Mouse (Mus musculus): ENCODE results near the gene Mettl6.

The Mettl6 gene

DNA sequence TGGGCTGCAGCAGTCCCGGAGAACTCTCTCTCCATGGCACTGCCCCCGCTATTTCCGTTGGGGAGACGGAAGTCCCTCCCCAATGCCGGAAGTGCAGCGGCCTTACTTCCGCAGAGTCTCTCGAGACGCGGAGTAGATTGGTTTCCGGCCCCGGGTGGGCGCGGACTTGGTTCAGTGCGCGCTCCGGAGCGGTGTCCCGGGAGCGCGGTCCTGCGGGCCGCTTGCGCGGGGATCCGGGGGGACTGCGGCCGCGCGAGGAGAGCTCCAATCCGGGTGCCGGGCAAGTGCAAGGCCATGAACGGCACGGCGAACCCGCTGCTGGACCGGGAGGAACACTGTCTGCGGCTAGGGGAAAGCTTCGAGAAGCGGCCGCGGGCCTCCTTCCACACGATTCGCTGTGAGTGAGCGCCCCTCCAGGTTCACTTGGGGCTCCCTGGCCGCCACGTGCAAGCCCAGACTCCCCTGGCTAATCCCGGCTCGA, at the start of gene Mettl6:
Mettl6 (minus strand) TSS at position 66 of the 481 bp plus-strand sequence.
- DNase-seq (ENCODE audit: low spot score in 2 of 2): peak; percentile 88 to 92

DNA sequence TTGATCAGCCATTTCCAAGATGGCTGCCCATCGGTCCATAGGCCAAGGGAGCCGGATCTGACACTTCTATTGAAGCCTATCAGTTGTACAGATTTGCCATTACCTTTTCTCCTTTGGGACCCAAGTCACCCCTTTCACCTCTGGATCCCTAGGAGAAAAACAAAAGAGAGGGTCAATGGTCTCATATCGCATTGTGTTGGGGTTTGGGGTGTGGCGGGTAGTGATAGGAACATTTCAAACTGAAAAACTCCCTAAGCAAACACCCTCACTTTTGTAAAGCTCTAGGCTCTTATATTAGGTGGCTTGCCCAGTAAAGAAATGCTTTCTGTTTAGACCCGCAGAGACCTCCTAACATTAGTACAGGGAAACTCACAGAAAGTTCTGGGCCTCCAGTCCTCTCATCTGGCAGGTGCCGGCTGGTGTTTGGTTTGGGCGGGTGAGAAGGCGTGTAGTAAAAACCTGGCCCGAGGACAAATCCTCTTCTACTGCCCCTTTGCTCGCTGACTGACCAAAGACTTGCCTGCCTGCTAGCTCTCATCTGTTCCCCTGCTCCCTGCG, 49.1 kb upstream of the Mettl6 start:
- DNase-seq (ENCODE audit: low spot score in 2 of 2): no peak

DNA sequence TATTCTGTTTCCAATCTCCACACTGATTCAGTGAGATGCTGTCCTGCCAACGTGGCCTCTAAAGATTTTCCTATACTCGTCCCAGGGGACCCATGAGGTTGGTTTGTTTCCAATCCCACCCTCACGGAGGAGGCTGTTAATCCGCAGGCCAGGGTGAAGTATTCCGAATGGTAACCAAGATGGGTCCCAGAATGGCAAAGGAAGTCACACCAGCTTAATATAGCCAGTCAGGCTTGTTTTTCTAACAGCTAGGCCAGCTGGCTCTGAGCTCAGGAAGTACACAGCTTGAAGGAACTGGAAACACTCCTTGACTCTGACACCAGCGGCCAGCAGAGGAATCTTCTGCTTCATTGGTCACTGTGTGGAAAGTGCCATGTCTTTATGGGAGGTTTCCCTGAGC, 42.5 kb upstream of the Mettl6 start:
- DNase-seq (ENCODE audit: low spot score in 2 of 2): no peak

DNA sequence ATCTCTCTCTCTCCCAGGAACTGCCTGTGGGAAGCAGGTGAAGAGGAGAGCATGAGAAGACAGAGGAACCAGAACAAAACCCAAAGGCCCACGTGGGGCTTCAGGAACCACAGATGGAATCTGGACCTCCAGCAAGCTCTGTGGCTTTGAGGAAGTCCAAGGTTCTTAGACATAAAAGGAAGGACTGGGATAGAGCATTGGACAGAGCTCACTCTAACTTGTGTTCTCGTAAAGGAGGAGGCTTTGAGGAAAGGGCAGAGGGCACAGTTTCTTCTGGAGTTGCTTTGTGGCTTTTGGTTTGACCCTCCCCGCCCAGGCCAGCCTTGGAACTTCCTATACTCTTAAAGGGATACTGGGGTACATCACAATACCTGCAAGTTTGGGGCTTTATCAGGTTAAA, 37.8 kb upstream of the Mettl6 start:
- DNase-seq (ENCODE audit: low spot score in 2 of 2): no peak

DNA sequence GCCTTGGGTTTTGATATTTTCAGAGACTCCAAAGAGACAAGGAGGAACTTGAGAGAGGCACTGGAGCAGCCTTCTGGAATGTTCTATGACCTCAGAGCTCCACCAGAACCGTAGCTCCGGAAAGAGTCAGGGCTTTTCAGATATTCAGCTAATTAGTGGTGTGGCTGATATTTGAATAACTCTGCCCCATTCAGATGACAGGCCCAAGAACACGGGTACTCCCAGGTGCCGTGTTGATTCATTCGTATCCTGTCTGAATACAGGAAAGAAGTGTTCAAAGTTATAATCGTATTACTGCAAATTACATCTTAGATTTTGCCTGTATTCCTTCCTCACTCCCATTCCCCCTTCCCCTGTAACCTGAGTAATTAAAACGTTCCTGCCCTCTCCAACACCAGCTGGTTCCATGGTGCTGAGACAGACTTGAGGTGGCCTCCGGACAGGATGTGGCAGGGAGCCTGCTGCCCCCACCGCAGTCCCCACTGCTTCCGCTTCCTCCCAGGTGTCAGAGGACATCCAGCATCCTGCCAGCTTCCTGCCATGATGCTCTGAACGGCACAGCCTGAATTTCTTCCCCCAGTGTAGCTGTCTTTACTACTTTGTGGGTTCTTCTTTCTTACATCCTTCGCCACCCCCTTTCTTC, 36.8 kb upstream of the Mettl6 start:
- DNase-seq (ENCODE audit: low spot score in 2 of 2): no peak

DNA sequence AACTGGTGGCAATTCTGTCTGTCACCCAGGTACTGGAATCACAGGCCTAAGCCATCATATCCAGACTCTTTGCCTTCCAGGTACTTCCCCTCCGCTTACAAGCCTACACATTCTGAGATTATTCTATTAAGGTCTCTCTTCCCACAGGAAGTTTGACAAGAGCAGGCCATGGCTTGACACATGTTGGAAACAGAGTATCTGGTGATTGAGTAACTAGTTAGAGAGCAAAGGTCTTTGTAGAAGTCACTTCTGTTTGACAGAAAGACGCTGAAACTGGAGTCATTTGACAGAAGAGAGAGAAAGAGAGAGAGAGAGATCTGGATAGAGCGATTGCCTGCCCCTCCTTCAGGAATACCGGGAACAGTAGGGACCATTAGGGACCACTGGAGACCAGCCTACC, 36.0 kb upstream of the Mettl6 start:
- DNase-seq (ENCODE audit: low spot score in 2 of 2): no peak

DNA sequence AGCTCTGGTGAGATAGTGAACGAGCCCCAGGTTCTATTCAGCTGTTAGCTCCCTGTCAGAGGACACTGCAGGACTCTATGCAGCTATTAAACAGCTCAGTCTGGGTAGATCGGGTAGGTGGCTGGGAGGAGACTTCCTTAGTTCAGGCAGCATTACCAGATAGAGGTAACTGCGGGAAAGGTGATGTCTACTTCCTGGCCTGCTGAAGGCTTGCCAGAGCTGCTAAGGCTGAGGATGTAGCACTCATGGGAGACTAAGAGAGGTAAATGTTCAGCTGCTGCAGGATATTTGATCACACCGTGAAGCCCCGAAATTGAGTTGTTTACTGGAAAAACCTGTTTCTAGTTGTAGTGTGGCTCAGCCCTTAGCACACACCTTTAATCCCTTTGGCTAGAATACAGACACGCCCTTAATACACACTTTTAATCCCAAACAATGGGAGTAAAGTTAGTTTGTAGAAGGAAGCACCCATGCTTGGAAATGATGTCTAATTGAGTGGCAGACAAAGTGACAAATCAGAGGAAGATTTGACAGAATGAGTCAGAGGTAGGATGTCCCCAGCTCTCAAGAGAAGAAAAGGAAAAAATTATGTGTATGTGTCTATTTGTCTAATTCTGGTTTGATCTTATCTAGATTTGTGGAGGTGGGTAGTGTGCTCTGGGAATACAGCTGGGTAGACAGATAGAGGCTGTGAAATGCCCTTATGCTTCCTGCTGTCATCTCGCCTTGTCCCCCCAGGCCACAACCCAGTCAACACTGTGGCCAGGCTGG, 30.4 kb upstream of the Mettl6 start:
- DNase-seq (ENCODE audit: low spot score in 2 of 2): no peak

DNA sequence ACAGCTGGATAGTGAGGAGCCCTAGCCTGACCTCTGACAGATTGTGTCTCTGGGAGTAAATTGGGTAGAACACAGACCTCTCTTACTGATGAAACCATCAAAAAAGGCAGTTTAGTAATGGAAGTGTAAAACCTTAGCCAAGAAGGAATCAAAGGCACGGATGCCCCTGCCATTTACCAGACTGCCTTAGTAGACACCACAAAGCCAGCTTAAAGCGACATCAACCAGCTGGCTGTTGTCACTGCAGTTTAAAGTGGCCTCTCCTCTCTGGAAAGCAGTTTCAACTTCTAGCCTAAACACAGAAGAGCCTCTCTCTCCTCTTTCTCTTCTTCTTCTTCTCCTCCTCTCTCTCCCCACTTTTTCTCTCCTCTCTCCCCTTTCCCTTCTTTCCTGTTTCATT, 26.5 kb upstream of the Mettl6 start:
- peak in 1 of 2 experiments; percentile 6 for DNase-seq (ENCODE audit: low spot score in 2 of 2)

DNA sequence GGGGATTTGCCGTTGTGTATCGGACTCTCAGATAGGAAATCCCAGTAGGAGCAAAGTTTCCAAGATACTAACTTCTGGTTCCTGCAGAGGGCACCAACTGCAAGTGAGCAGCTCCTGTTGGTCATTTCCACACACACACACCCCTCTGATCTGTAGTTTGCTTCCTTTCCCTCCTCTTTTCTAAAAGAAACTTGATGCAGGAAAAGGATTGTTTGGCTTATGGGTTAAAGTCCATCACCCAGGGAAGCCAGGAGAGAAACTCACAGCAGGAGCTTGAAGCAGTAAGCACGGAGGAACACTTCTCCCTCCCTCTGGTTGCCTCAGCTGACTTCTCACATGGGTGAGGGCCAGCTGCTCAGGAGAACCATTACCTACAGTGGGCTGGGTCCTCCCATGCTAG, 24.3 kb upstream of the Mettl6 start:
- no peak for DNase-seq (ENCODE audit: low spot score in 2 of 2)

DNA sequence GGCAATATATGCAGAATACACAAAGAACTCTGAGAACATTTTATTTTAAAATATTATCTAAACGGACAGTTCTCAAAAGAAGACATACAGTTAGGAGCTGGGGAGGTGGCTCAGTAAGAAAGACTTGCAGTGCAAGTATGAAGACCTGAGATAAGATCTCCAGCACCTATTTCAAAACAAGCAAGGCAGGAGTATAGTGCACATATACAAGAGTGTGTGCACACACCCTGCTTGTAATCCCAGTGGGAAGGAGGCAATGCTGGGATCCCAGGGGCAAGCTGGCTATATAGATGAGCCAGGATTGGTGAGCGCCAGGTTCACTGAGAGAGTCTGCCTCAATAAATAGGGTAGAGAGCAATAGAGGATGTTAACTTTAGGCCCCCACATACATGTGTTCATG, 21.1 kb upstream of the Mettl6 start:
- no peak for DNase-seq (ENCODE audit: low spot score in 2 of 2)

DNA sequence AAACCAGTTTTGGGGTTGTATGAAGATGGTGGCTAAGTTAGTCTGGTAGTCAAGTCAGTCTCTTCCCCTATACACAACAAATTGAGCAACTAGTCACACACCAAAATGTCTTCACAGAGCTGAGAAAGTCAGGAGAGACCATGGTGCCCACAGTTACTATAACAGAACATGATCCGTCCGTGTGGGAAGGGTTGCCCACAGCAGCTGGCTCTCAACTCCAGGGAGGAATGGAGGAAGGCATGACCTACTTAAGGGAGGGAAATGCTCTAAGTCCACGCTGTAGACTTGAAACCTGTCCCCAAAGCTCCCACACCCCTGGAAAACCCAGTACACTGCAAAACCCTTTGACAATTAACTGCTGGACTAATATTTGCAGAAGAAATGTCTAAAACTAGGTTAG, 15.5 kb upstream of the Mettl6 start:
- no peak for DNase-seq (ENCODE audit: low spot score in 2 of 2)

DNA sequence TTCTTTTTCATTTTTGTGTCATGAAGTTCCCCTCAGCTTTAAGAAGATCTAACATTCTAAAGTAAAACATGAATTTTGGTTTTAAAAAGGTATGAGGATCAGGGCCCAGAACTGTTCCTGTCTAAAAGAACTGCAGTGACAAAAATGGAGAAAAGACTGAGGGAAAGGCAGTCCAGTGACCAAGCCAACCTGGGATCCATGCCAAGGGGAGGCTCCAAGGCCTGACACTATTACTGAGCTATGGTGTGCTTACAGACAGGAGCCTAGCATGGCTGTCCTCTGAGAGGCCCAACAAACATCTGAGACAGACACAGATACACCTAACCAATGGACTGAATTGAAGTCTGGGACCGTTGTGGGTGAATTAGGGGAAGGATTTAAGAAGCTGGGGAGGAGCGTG, 15.1 kb upstream of the Mettl6 start:
- no peak for DNase-seq (ENCODE audit: low spot score in 2 of 2)

DNA sequence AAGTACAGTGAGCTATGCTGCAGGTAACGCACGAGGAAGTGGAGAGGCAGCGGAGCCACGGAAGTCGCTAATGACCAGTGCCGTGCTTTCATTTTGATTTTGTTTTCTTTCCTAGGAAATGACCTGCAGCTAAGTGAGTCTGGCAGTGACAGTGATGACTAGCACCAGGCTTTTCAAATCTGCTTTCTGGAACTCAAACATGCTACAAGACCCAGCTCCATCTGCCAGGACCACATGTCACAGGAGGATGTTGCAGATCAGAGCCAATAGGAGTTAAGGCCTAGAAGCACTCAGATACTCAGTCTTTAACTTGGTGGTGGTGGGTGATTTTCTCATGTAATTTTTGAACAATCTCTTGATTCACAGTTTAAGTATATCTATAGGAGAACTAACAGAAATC, 11.6 kb upstream of the Mettl6 start:
- DNase-seq (ENCODE audit: low spot score in 2 of 2): no peak

DNA sequence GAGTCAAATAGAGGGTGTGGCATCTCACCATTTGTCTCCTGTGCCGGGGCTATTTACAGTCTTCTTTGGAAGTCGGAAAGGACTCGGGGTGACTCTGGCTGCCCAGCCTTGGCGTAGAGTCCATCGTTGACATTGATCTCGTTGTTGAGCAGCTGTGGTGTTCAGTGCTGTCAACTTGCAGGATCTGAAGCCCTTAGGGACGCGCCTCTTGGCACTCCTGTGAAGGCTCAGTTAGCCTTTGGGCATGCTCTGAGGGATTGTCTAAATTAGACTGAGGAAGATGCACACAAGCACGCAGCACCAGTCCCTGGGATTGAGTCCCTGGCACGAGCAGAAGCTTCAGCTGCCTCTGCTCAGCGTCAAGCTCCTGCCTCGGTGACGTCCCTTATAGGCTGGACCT, 8.6 kb upstream of the Mettl6 start:
- no peak for DNase-seq (ENCODE audit: low spot score in 2 of 2)

DNA sequence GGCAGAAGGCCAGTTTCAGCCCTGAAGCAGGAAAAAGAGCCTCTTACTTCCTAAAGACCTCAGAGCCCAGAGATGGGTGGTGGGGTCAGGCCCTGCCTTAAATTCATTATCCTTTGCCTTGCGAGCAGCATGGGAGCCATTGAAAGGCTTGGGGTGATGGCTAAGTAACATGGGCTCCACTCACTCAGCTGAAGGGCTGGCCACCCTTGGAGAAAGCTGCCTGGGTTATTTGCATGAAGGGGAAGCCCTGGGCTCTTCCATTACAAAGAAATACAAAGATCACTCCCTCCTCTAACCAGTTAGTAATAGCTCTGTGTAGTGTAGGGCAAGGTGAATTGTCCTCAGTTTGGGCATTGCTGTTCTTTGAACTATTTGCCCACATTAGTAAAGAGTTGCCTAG, 4.7 kb upstream of the Mettl6 start:
- DNase-seq (ENCODE audit: low spot score in 2 of 2): no peak

DNA sequence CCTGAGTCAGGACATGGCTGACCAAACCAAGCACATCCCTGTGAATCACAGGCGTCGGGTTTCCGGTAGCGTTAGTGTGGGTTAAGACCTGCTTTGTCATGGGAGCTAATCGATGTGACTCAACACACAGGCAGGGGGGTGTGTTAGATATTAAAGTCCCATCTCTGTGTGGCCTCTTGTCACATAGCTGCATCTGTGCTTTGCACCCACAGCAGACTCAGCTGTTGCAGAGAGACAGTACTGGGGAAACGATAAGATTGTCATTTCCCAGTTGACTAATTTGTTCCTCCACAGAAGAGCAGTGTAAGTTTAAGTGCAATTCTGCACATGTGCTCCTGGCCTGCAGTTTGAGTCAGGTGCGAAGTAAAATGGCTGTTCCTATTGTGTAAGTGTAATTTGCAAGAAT, 1.4 kb upstream of the Mettl6 start:
- DNase-seq (ENCODE audit: low spot score in 2 of 2): no peak

DNA sequence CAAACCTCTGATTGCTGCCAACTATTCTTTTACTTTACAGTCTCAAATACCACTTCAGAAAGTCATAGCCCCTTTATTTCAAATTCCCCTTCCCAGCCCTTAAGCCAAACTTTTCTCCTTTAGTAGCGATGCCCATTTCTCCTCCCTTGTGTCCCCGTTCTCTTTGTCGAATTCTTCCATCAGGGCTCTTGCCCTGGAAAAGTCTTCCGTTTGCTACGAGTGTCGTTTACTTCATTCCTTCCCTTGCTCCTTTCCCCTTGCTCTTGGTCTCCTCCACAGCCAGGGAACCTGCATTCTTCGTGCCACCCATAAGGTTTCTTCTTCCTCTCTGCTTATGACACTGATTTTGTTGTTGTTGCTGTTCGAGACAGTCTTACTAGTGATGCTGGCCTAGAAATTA, 698 bp upstream of the Mettl6 start:
- no peak for DNase-seq (ENCODE audit: low spot score in 2 of 2)

DNA sequence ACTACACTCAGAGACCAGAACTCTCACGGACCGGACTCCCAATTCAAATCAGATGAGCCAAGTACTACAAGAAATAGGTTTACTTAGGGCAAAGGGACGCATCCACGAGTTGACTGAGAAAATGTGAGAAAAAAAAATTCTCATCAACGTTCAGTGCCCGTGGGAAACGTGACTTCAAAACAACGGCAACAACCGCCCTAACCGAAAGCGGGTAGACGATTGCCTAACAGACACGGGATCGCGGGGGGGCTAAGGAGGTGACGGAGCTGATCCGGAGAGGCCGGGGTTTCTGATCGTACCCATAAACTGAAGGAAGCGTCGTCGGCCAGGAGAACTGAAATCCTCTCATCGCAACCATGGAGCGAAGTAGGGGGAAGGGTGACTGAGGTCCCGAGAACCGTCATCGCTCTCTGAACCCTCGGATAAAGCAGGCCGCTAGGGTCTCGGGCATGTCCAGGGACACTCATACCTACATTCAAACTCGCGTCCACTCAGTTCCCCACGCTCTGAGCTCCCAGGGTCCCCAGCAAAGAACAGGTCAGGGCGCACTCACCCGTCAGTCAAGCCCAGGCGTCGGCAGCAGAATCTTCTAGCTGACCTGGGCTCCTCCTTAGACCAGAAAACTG, 378 bp downstream of the Mettl6 start, which contains the start of gene Eaf1:
Eaf1 (plus strand) TSS at position 51 of the 626 bp plus-strand sequence.
- DNase-seq (ENCODE audit: low spot score in 2 of 2): no peak

DNA sequence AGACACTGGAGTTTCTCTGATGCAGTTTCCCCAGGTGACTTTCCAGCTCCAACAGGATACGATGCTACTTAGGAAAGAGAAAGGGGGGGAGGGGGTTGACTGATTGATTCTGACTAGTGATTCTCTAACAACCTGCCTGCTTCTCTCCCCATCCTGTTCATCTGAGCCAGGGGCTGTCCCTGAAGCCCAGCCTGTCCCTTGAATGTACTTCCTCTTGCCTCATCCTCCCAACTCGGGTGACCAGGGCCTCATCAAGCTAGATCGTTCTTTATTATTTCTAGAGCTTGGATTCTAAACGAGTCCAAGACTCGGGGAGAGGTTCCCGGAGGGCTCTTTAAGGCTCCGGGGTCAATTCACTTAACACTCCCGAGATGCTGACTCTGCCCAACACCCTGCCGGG, 939 bp downstream of the Mettl6 start:
- no peak for DNase-seq (ENCODE audit: low spot score in 2 of 2)

DNA sequence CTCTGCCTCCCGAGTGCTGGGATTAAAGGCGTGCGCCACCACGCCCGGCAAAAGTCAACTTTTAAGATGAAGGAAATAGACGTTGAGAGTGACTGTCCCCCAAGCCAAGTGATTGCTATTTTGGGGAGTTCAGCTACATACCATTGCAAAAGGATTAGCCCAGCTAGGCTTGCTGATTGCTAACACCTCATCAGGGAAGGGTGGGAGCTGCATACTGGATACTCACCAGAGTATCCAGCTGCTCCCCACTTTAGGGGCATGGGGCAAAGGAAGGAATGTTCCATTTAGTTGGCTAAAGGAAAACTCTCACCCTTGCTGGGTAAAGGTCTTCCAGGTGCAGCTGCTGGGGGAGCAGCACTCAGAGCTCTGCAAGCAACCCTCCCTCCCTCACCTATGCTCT, 6.8 kb downstream of the Mettl6 start:
- DNase-seq (ENCODE audit: low spot score in 2 of 2): no peak

DNA sequence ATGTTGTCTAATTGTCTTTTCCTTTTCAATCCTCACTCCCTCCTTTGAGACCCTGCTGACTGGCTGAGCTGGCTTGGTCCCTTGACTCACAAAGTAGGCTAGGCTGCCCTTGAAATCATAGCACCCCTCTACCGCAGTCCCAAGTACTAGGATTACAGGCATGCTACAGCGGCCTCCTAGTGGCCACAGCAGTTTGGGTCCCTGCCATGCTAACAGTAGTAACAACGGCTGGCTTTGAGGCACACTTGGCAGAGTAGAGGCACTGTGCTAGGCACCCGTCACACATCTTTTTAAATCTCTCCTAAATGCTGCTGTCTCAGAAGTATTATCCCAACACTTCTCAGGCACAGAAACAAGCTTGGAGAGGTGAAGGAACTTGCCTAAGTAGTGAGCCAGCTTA, 8.4 kb downstream of the Mettl6 start:
- no peak for DNase-seq (ENCODE audit: low spot score in 2 of 2)

DNA sequence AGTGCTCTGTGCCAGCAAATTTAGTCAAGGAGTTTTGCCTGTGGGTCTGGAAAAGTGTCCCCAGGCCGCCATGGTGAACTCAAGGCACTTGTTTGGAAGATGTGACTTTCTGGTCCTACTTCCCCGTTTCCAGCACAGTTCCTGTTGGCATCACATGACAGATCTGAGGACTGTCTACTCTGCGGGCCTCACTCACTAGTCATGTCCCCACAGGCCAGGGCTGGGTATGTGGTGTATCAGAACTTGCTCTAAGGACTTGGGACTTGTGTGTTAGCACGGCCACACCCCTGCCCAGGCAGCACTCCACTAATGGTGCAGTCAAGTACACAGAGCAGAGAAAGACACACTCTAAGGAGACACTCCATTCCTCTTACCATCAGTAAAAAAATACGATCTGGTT, 12.4 kb downstream of the Mettl6 start:
- DNase-seq (ENCODE audit: low spot score in 2 of 2): no peak

DNA sequence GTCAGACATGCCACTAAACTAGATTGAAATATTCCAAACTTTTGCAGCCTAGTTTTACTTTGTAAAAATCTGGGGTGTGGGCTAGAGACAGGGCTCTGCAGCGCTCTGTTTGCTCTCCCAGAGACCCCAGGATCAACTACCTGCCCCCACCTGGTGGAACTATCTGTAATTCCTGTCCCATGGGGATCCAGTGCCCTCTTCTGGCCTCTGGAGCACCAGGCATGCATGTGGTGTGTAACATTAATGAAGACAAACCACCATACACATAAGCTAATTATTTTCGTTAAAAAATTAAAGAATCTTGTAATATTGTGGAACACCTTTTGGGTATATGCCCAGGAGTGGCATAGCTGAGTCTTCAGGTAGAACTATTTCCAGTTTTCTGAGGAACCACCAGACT, 21.5 kb downstream of the Mettl6 start:
- DNase-seq (ENCODE audit: low spot score in 2 of 2): no peak

Data from frontal cortex, postnatal 36 days (tissue).